Mouse (Mus musculus) erythroblast, embryonic 14.5 days (primary cell): ENCODE results near the gene Znhit1. TPM values are rescaled to one million over a fixed set of nuclear protein-coding genes. Genes with fewer than 3 reads are reported as not detected.
"Not testable (repeated sequence)": the region's sequence is repeated elsewhere in the genome, so short reads cannot be mapped to it uniquely, and the experiment has no call there.

Experiments
- H3K27me3 ChIP-seq: 2 replicates; pipeline ENCODE4 v1.6.1; 2012; ENCODE audit warnings: inconsistent platforms; ENCODE audit not compliant: control insufficient read depth
- H3K36me3 ChIP-seq: 2 replicates; pipeline ENCODE4 v1.6.1; 2012; ENCODE audit warnings: mild to moderate bottlenecking, inconsistent platforms; ENCODE audit not compliant: control insufficient read depth
- H3K4me1 ChIP-seq: 2 replicates; pipeline ENCODE4 v1.6.1; 2012; ENCODE audit warnings: inconsistent platforms; ENCODE audit not compliant: control insufficient read depth
- H3K4me3 ChIP-seq: replicated peaks from 2 replicates; pipeline ENCODE3; 2012; ENCODE audit warnings: moderate library complexity, mild to moderate bottlenecking, inconsistent platforms
- H3K9me3 ChIP-seq: 2 replicates; pipeline ENCODE4 v1.6.1; 2012; ENCODE audit warnings: low read length, inconsistent platforms, mixed read lengths; ENCODE audit not compliant: control insufficient read depth
- GATA1 ChIP-seq: IDR thresholded peaks from 2 replicates; pipeline ENCODE4 v1.6.1; 2012; ENCODE audit warnings: low read length, inconsistent platforms, mixed read lengths
- TAL1 ChIP-seq: IDR thresholded peaks from 3 replicates; pipeline ENCODE4 v1.6.1; 2012; ENCODE audit warnings: low read length, inconsistent platforms, mixed read lengths
- polyA plus RNA-seq: library from polyadenylated mRNA; stranded (reverse); fragments of >175 nt; gene quantifications from 2 replicates; pipeline ENCODE4 v1.2.3, GENCODE M21; 2012

Znhit1 gene
- polyA plus RNA-seq, 1 experiment, result 55.9 TPM

GRCm38 (mm10) chr5:136952153-136952552, 35.7 kb downstream of the Znhit1 start:
- TF ChIP-seq GATA1 (no peak), TAL1 (no peak)
- peaks cover 39% of the 10 kb centered on the region for H3K4me1 ChIP-seq
- peaks cover 7% of the 10 kb centered on the region for H3K36me3 ChIP-seq
- no peaks in the 10 kb centered on the region for H3K9me3 ChIP-seq
- no peak overlapping the region for H3K4me3 ChIP-seq
- no peaks in the 10 kb centered on the region for H3K27me3 ChIP-seq

GRCm38 (mm10) chr5:136950521-136950920, 37.3 kb downstream of the Znhit1 start:
- no peaks in the 10 kb centered on the region for H3K9me3 ChIP-seq
- no peaks in the 10 kb centered on the region for H3K27me3 ChIP-seq
- no peak overlapping the region for H3K4me3 ChIP-seq
- H3K4me1 ChIP-seq, result peaks cover 29% of the 10 kb centered on the region
- TF ChIP-seq TAL1 (no peak), GATA1 (no peak)
- no peaks in the 10 kb centered on the region; the same call in 1 of the 2 replicates for H3K36me3 ChIP-seq

- not testable (repeated sequence) for H3K4me3 ChIP-seq, H3K9me3 ChIP-seq, H3K36me3 ChIP-seq, H3K27me3 ChIP-seq
- peaks cover 26% of the 10 kb centered on the region for H3K4me1 ChIP-seq
Observed at GRCm38 (mm10) chr5:136949551-136950336, 38.1 kb downstream of the Znhit1 start.

GRCm38 (mm10) chr5:136947874-136948273, 39.9 kb downstream of the Znhit1 start:
- peaks cover 11% of the 10 kb centered on the region for H3K4me1 ChIP-seq
- no peaks in the 10 kb centered on the region for H3K36me3 ChIP-seq
- TF ChIP-seq GATA1 (no peak), TAL1 (no peak)
- H3K4me3 ChIP-seq, result no peak overlapping the region
- H3K9me3 ChIP-seq, result no peaks in the 10 kb centered on the region
- H3K27me3 ChIP-seq, result no peaks in the 10 kb centered on the region

- Histone ChIP-seq H3K27me3 (no peaks in the 10 kb centered on the region), H3K36me3 (no peaks in the 10 kb centered on the region), H3K4me3 (no peak overlapping the region), H3K4me1 (no peaks in the 10 kb centered on the region), H3K9me3 (no peaks in the 10 kb centered on the region)
- no peak for TF ChIP-seq TAL1
- no peak for TF ChIP-seq GATA1
Observed at GRCm38 (mm10) chr5:136945084-136945483, 42.7 kb downstream of the Znhit1 start.

- H3K4me1 ChIP-seq, result no peaks in the 10 kb centered on the region
- no peak overlapping the region for H3K4me3 ChIP-seq
- no peaks in the 10 kb centered on the region for H3K36me3 ChIP-seq
- H3K27me3 ChIP-seq, result no peaks in the 10 kb centered on the region
- peaks cover 4% of the 10 kb centered on the region for H3K9me3 ChIP-seq
- TF ChIP-seq GATA1 (no peak), TAL1 (no peak)
Observed at GRCm38 (mm10) chr5:136943382-136943781, 44.4 kb downstream of the Znhit1 start.

- Histone ChIP-seq H3K4me1 (no peaks in the 10 kb centered on the region), H3K27me3 (no peaks in the 10 kb centered on the region), H3K4me3 (no peak overlapping the region), H3K36me3 (no peaks in the 10 kb centered on the region), H3K9me3 (peaks cover 4% of the 10 kb centered on the region)
- no peak for TF ChIP-seq GATA1
- no peak for TF ChIP-seq TAL1
Observed at GRCm38 (mm10) chr5:136942781-136943180, 45.0 kb downstream of the Znhit1 start.

- H3K9me3 ChIP-seq, result peaks cover 4% of the 10 kb centered on the region
- no peak overlapping the region for H3K4me3 ChIP-seq
- no peaks in the 10 kb centered on the region for H3K4me1 ChIP-seq
- TF ChIP-seq TAL1 (no peak), GATA1 (no peak)
- no peaks in the 10 kb centered on the region for H3K36me3 ChIP-seq
- no peaks in the 10 kb centered on the region for H3K27me3 ChIP-seq
Observed at GRCm38 (mm10) chr5:136940845-136941560, 46.8 kb downstream of the Znhit1 start.

GRCm38 (mm10) chr5:136940029-136940428, 47.8 kb downstream of the Znhit1 start:
- not testable (repeated sequence) for H3K4me3 ChIP-seq, H3K9me3 ChIP-seq, H3K27me3 ChIP-seq, H3K36me3 ChIP-seq, H3K4me1 ChIP-seq

GRCm38 (mm10) chr5:136939284-136939683, 48.5 kb downstream of the Znhit1 start:
- peaks cover 2% of the 10 kb centered on the region for H3K36me3 ChIP-seq
- no peaks in the 10 kb centered on the region for H3K27me3 ChIP-seq

More at GRCm38 (mm10) chr5:136939284-136939683, 48.5 kb downstream of the Znhit1 start:
- Histone ChIP-seq H3K4me1 (no peaks in the 10 kb centered on the region), H3K9me3 (peaks cover 4% of the 10 kb centered on the region), H3K4me3 (no peak overlapping the region)
- TF ChIP-seq GATA1, result no peak
- no peak for TF ChIP-seq TAL1
